Mouse (Mus musculus) B cell, adult 2 months (primary cell): ENCODE data around the gene Nxf2.
"Not testable (repeated sequence)": the region's sequence is repeated elsewhere in the genome, so short reads cannot be mapped to it uniquely, and the experiment has no call there.

Experiments
- DNase-seq, 2 experiments: peaks; one replicate each; pipeline ENCODE4 v3.0.0; 2022

Gene Nxf2

DNA sequence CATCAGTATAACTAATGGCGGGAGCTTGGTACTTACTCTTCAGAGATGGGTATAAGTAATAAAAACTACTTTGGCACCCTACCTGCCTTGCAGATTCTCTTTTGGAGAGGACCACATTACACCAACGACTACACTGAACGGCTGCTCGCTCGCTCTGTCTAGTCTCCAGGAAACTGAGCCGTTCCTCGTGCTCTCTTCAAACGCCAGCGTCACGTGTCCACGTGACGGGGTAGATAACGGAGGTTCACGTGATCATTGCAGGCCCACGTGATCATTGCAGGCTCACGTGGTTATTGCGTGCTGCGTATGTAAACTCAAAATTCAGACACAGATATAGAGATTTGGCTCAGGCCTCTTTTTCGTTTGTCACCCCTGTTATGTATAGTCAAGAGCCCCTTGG lies at the start of gene Nxf2:
Nxf2 (minus strand) TSS at position 209 of the 400 bp plus-strand sequence.
- no peak for DNase-seq

DNA sequence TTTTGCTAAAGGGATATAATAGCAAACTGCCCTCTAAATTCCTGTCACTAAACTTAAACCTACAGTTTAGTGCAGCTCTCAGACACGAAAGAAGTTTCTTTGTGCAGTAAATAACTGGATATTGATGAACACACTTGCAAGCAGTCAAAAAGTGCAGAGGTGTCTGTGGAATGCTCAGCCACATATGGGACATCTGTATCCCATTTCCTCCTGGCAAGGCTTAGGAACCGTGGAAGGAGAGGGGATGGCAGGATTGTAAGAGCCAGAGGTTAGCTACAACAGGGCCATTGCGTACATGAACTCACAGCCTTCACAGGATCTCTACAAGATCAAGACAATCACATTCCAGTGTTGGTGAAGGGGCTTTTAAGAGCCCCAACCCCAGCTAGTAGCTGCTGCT lies 46.8 kb upstream of the Nxf2 start:
- no peak for DNase-seq

GRCm38 (mm10) chrX:135009471-135009815 lies 44.9 kb upstream of the Nxf2 start:
- no peak for DNase-seq

- DNase-seq, result peak; percentile 88 to 92
Measured at GRCm38 (mm10) chrX:135008720-135009470, 44.3 kb upstream of the Nxf2 start, which contains the start of gene Zmat1. Zmat1 (minus strand) TSS chrX:135009209.

GRCm38 (mm10) chrX:135008021-135008420 lies 43.5 kb upstream of the Nxf2 start:
- peak in 1 of 2 experiments; percentile 12 for DNase-seq

DNA sequence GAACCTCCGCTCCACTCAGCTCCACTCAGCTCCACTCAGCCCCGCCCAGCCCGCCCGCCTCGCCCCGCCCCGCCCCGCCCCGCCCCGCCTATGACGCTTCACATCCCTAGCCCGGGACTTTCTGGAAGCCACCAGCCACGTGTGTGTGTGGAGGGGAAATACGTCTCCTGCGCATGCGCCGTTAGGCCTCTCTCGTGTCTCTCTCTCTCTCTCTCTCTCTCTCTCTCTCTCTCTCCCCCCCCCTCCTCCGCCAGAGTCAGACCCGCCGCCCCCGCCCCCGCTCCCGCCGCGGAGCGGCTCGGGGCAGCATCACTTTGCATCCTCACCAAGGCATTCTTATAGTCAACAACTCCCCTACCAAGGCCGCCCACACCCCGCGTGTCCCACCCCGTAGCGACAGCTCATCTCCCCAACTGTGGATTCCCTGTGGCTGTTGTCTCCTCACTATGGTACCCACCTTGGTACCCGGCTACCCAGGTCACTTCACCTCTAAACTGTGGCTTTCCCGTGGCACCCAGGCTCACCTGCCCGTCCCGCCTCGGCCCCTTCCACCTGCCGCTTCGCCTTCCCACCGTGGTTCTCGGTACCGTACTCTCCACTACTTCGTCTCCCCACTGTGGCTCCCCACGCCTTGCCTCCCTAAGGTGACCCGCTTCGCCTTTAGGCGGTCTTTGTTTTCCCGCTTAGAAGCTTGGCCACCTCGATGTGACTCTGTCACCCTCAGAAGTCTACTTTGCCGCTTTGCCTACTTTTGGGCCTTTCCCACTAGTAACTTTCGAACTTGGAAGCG lies 1.1 kb downstream of the Nxf2 start:
- peak; percentile 68 to 74 for DNase-seq

- peak; percentile 61 to 64 for DNase-seq
Measured at GRCm38 (mm10) chrX:134930361-134930760, 34.2 kb downstream of the Nxf2 start.

DNA sequence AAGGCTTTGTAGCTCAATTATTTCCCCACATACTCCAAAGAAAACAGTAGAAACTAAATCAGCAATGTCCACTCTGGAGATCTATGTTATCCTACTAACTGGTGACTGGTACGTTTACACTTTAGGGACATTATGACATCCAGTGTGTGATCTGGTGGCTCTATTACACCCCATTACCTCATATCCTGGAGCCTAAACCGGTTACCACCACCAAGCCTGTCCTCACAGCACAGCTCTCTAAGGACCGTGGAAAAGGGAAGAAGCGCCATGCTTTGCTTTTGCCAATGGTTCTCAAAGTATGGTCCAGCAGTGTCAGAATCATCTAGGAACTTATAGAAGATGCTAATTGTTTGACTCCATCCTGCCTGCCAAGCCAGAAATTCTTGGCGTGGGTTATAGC lies 34.6 kb downstream of the Nxf2 start:
- no peak for DNase-seq

- peak; percentile 39 to 42 for DNase-seq
Measured at GRCm38 (mm10) chrX:134925058-134925457, 39.5 kb downstream of the Nxf2 start.

DNA sequence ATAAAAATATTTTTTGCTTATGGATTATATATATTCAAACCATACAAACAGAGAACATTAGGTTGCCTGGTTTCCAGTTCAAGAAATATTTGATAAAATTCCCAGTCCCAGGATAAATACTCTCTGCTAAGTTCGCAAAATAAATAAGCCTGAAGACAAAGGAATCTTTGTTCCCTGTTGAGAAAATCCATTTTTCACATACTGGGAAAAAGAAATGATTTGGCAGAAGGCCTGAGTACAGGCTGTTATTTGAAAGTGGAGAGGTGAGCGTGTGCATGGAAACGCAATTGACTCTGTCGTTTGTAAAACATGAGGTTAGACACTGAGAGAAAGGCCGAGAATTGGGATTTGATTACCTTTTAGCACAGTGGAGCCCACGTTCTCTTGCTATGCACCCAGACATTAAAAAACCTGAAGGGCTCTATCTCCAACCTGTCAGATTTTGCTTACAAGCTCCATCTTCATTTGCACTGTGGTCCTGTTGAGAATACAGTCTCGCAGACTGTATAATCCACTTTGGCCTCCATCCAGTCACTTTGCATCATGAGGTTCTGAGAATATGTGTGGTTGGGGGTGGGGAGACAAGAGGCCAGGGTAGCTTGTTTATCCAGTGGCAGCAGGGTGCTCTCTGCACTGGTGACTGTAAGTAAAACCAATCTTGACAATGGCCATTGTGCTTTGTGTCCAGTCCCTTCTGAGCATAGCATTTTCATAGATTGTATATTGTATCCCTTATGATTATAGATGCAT lies 40.7 kb downstream of the Nxf2 start:
- no peak for DNase-seq

- DNase-seq, result no peak
Measured at GRCm38 (mm10) chrX:134919220-134919619, 45.3 kb downstream of the Nxf2 start.

GRCm38 (mm10) chrX:134915745-134916144 lies 48.8 kb downstream of the Nxf2 start:
- DNase-seq, result no peak

DNA sequence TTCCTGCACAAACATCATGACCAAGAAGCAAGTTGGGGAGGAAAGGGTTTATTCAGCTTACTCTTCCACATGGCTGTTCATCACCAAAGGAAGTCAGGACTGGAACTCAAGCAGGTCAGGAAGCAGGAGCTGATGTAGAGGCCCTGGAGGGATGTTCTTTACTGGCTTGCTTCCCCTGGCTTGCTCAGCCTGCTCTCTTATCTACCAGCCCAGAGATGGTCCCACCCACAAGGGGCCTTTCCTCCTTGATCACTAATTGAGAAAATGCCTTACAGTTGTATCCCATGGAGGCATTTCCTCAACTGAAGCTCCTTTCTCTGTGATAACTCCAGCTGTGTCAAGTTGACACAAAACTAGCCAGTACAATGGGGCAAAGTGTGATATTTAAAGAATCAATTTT lies 49.2 kb downstream of the Nxf2 start:
- DNase-seq, result not testable (repeated sequence)

- DNase-seq, result no peak
Measured at GRCm38 (mm10) chrX:134914851-134915250, 49.7 kb downstream of the Nxf2 start.

- peak; percentile 52 to 53 for DNase-seq
Measured at GRCm38 (mm10) chrX:134913234-134913936, 51.2 kb downstream of the Nxf2 start.

DNA sequence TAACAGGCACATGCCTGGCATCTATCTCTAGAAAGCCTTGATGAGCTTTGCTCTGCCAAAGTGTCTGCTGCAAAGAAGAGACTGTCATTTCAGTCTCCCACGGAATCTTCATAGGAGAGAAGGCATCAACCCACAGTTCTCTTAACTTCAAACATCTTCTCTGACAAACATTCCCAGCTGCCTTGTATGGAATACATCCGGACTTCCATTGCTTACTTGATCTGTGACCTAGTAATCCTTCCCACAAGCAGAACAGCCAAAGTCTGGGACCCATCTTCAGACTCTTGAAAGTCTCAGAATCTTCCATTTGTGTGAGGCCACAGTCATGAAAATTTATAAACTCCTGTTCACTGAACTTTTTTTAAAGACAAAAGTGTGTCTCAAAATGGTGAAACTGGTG lies 51.7 kb downstream of the Nxf2 start:
- DNase-seq, result no peak

GRCm38 (mm10) chrX:134910345-134910744 lies 54.2 kb downstream of the Nxf2 start:
- DNase-seq, result no peak
